Mouse (Mus musculus) lung, adult 2 months (tissue): ENCODE results near the gene Elavl3.

Experiments used
- CTCF ChIP-seq: fragments of 200-500 bp; IDR thresholded peaks from 2 replicates; pipeline ENCODE4 v1.5.1; 2011; ENCODE audit warnings: mild to moderate bottlenecking, low read length, control low read depth; ENCODE audit not compliant: insufficient read depth
- POLR2A ChIP-seq: fragments of 200-500 bp; IDR thresholded peaks from 2 replicates; pipeline ENCODE4 v1.6.1; 2011; ENCODE audit warnings: low read depth, mild to moderate bottlenecking, control low read depth, low read length, borderline replicate concordance; ENCODE audit errors: extremely low read depth

- no peak for TF ChIP-seq CTCF
- no peak for TF ChIP-seq POLR2A
Measured at GRCm38 (mm10) chr9:22037826-22038225, 14.0 kb downstream of the Elavl3 start.
